Mouse (Mus musculus) mouse embryonic stem cell (cell line): ENCODE data around the gene 2310034C09Rik.
"Not testable (repeated sequence)": the region's sequence is repeated elsewhere in the genome, so short reads cannot be mapped to it uniquely, and the experiment has no call there.

Experiments used
- in situ Hi-C, 2 experiments: fragments of 300-500 bp; cut with MboI; formaldehyde crosslinking; loops; 1 replicate in 1 of 2; 3 replicates in 1 of 2; pipeline ENCODE4 v1.14.3; 2019 to 2020; ENCODE audit warnings: low sequenced_read_pairs in 2 of 2, low pct_unique_long_range_greater_than_20kb in 1 of 2, mixed read lengths in 1 of 2; ENCODE audit not compliant: unreplicated experiment in 1 of 2

The 2310034C09Rik gene

GRCm38 (mm10) chr16:88758547-88758946 lies at the start of gene 2310034C09Rik:
Gene 2310034C09Rik, plus strand, starts transcription at chr16:88758847.
- in situ Hi-C loops: not testable (repeated sequence)

- in situ Hi-C loops: no loop called here
Measured at GRCm38 (mm10) chr16:88710757-88711156, 47.9 kb upstream of the 2310034C09Rik start.

DNA sequence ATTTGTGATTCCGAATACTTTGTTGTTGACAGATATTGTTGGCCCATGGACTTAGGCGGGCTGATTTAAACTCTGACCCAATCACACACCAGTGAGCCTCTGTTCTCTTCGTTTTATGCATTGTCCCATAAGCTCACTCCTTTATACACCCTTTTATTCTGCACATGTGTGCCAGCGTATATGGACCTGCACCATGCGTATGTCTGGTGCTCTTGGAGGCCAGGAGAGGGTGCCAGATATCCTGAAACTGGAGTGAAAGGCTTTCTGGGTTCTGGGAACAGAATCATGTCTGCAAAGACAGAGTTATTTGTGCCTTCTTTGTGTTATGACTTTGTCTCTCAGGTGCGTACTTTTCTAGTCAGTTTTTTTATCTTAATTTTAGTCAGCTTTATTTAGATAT lies 47.4 kb upstream of the 2310034C09Rik start:
- in situ Hi-C loops: no loop called here

DNA sequence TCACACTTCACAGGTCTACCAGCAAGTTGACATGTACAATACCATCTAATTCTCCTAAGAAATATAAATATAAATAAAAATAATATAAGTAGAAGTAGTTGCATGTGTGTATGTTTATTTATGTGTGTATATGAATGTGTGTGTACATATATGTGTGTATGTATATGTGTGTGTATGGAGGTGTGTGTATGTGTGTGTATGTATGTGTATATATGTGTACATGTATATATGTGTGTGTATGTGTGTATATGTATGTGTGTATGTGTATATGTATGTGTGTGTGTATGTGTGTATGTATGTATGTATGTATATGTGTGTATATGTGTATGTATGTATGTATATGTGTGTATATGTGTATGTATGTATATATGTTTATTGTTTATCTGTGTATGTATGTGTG lies 42.1 kb upstream of the 2310034C09Rik start:
- in situ Hi-C loops: no loop called here

- in situ Hi-C loops: no loop called here
Measured at GRCm38 (mm10) chr16:88720031-88720430, 38.6 kb upstream of the 2310034C09Rik start.

DNA sequence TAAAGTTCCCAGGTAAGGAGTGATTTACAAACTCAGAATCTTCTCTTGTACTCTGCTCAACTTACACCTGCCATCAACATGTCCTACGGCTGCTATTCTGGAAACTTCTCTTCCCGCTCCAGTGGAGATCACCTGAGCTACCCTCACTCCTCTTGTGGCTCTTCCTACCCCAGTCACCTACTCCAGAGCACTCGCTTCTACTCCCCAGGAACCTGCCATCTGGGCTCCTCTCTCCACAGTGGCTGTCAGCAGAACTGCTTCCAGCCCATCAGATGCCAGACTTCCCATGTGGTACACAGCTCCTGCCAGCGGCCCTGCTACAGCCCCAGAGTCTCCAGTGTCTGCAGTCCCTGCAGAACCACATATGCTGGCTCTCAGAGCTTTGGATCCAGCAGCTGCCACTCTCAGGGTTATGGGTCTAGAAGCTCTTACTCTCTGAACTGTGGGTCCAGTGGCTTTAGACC lies 29.8 kb upstream of the 2310034C09Rik start, which contains the start of gene Krtap13-1:
TSS of gene Krtap13-1 (plus strand) at position 51 of the 464 bp plus-strand sequence.
- in situ Hi-C loops: no loop called here

DNA sequence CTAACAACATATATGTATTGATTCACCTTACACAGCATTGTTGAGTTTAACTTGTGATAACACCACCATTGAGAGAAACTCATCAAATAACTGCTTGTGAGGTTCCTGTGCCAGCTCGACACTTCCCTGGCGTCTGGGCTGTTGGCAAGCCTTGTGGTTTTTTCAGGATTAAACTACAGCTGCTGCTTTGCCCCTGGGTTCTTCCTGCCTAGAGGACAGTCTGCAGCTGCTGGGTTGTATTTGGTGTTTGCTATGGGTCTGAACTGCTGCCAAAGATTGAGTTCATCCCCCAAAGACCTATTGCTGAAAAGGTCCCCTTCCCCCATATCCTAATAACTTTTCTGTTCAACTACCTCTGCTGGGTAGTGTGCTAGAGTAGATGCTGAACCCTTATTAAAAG lies 23.3 kb upstream of the 2310034C09Rik start:
- in situ Hi-C loops: no loop called here

- in situ Hi-C loops: no loop called here
Measured at GRCm38 (mm10) chr16:88744750-88745340, 13.8 kb upstream of the 2310034C09Rik start.

GRCm38 (mm10) chr16:88747943-88748342 lies 10.7 kb upstream of the 2310034C09Rik start:
- in situ Hi-C loops: no loop called here

DNA sequence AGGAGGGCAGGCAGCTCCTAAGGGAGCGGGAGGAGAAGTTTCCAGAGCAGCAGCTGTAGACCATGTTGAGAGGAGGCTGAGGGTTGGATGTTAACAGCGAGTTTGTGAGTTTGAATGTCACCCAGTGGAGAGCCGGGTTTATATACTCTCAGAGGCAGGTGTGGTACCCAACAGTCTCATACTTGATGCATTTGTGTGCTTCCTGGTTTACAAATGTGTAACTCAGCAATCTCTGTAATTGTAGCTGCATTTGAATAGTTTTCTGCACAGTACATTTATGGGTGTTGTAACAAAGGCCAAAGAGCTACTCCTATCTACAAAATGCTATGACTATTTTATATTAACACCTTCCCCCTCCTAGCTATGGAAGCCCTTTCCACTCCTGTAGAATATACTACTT lies 7.1 kb upstream of the 2310034C09Rik start, which contains the start of gene Krtap13:
TSS of gene Krtap13 (minus strand) at position 101 of the 400 bp plus-strand sequence.
- in situ Hi-C loops: not testable (repeated sequence)

DNA sequence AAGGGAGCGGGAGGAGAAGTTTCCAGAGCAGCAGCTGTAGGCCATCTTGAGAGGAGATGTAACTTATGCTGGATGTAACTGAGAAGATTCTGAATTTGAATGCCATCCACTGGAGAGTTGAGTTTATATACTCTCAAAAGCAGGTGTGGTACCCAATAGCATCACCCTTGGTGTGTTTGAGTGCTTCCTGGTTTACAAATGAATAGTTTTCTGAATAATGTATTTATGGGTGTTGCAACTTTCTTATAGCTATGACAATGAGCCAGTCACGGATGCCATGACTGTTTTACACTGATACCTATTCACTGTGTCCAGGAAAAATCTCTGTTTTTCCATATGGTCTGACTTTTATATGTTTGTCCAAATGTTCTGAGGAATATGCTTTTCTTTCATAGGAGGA lies 15.5 kb downstream of the 2310034C09Rik start, which contains the start of gene 2310057N15Rik:
TSS of gene 2310057N15Rik (minus strand) at position 101 of the 400 bp plus-strand sequence.
- in situ Hi-C loops: no loop called here

DNA sequence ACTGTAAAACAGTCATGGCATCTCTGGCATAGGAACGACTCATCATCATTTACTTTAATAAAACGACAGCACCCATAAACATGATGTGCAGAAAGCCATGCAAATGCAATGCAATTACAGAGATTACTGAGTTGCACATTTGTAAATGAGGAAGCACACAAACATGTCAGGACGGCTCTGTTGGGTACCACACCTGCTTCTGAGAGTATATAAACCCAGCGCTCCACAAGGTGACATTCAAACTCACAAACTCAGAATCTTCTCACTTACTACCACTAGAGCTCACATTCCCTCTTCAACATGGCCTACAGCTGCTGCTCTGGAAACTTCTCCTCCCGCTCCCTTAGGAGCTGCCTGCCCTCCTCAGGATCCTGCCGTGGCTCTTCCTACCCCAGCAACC lies 18.9 kb downstream of the 2310034C09Rik start, which contains the start of gene Gm5965:
TSS of gene Gm5965 (plus strand) at position 301 of the 400 bp plus-strand sequence.
- in situ Hi-C loops: no loop called here

GRCm38 (mm10) chr16:88786786-88787185 lies 28.1 kb downstream of the 2310034C09Rik start:
- in situ Hi-C loops: no loop called here
